Mouse (Mus musculus) A20 (cell line): ENCODE data around the gene Klk15.
"Not testable (repeated sequence)": the region's sequence is repeated elsewhere in the genome, so short reads cannot be mapped to it uniquely, and the experiment has no call there.

Experiments
- DNase-seq: peaks from one replicate; pipeline ENCODE4 v3.0.0-alpha.2; 2011; ENCODE audit warnings: low read depth, low spot score

The Klk15 gene

GRCm38 (mm10) chr7:43975761-43976160, 42.2 kb downstream of the Klk15 start, which contains the start of gene Klk1b9:
TSS of gene Klk1b9 (plus strand) at chr7:43976061.
- not testable (repeated sequence) for DNase-seq

GRCm38 (mm10) chr7:43985657-43986056, 52.1 kb downstream of the Klk15 start:
- DNase-seq = no peak
